Mouse (Mus musculus) kidney, postnatal 0 days (tissue): ENCODE measurements around the gene Szrd1. TPM values are rescaled to one million over a fixed set of nuclear protein-coding genes. Genes with fewer than 3 reads are reported as not detected.
A peak's percentile ranks its signal among the peaks of the same experiment; 100 is the strongest.

Experiments
- ATAC-seq: fragments of 200-750 bp; cut with Nextera tagmentation; replicated peaks from 2 replicates; pipeline ENCODE4 v1.8.0; 2017; ENCODE audit warnings: low read depth, moderate number of reproducible peaks, moderate TSS enrichment, moderate library complexity; ENCODE audit not compliant: low FRiP score
- DNase-seq: peaks from one replicate; pipeline ENCODE4 v3.0.0-alpha.2; 2016; ENCODE audit warnings: low spot score
- H3K27ac ChIP-seq: fragments of 300-500 bp; sonication (generic); 2 replicates; pipeline ENCODE4 v1.5.1; 2014; ENCODE audit warnings: mild to moderate bottlenecking
- H3K27me3 ChIP-seq: fragments of 300-500 bp; sonication (generic); 2 replicates; pipeline ENCODE4 v1.6.1; 2014; ENCODE audit warnings: low read length, mixed read lengths; ENCODE audit not compliant: insufficient read depth
- H3K36me3 ChIP-seq: fragments of 300-500 bp; sonication (generic); 2 replicates; pipeline ENCODE4 v1.6.1; 2014; ENCODE audit warnings: low read length, mixed read lengths; ENCODE audit not compliant: insufficient read depth
- H3K4me1 ChIP-seq: fragments of 300-500 bp; sonication (generic); replicated peaks from 2 replicates; pipeline ENCODE4 v1.6.1; 2014; ENCODE audit warnings: antibody characterized with exemption, low read length, mixed read lengths; ENCODE audit not compliant: insufficient read depth
- H3K4me2 ChIP-seq: fragments of 300-500 bp; sonication (generic); 2 replicates; pipeline ENCODE4 v1.6.1; 2014; ENCODE audit warnings: mild to moderate bottlenecking, low read length, moderate library complexity, mixed read lengths
- H3K4me3 ChIP-seq: fragments of 300-500 bp; sonication (generic); replicated peaks from 2 replicates; pipeline ENCODE4 v1.5.1; 2014; ENCODE audit warnings: low read depth, low read length
- H3K9ac ChIP-seq: fragments of 300-500 bp; sonication (generic); 2 replicates; pipeline ENCODE4 v1.6.1; 2014; ENCODE audit warnings: low read depth, low read length
- H3K9me3 ChIP-seq: fragments of 300-500 bp; sonication (generic); replicated peaks from 2 replicates; pipeline ENCODE4 v1.6.1; 2016; ENCODE audit warnings: low read length, inconsistent platforms, mixed read lengths
- CTCF ChIP-seq: IDR thresholded peaks from 2 replicates; pipeline ENCODE4 v1.5.1; 2016; ENCODE audit warnings: antibody characterized with exemption, low read depth, mild to moderate bottlenecking, moderate library complexity
- WGBS: fragments of 180-500 bp; shearing (Covaris S2); extraction: QIAGEN DNeasy Blood & Tissue Kit; methylation state at CpG from one replicate; pipeline ENCODE4 v1.1.7; 2014; 5-methylcytosine and 5-hydroxymethylcytosine counted together
- polyA plus RNA-seq: library from polyadenylated mRNA; unstranded; fragments of >200 nt; fragmentation: Nextera tagmentation; extraction: Ambion mirVana; gene quantifications from 2 replicates; pipeline ENCODE4 v1.2.1, GENCODE M21; 2015

Gene Szrd1
- polyA plus RNA-seq = 38.0 and 40.4 TPM in 2 replicates

GRCm38 (mm10) chr4:141139116-141139970 lies at the start of gene Szrd1:
TSS of gene Szrd1 (minus strand) at chr4:141139775.
- Histone ChIP-seq H3K4me3 (peak within 1 kb of the TSS; percentile 94), H3K4me1 (peaks cover 24% of the 10 kb centered on the region), H3K4me2 (peak within 1 kb of the TSS; percentile 84), H3K27ac (peak within 1 kb of the TSS; percentile 97), H3K27me3 (no peaks in the 10 kb centered on the region), H3K36me3 (no peaks in the 10 kb centered on the region), H3K9ac (peak within 1 kb of the TSS; percentile 88), H3K9me3 (no peaks in the 10 kb centered on the region)
- 0% methylated on average over 63 of the region's 63 CpGs for WGBS
- DNase-seq = peak; percentile 99
- ATAC-seq = peak; percentile 92
- no peak for TF ChIP-seq CTCF

GRCm38 (mm10) chr4:141186923-141187836 lies 47.6 kb upstream of the Szrd1 start:
- peaks cover 8% of the 10 kb centered on the region for H3K4me1 ChIP-seq
- no peak overlapping the region for H3K9ac ChIP-seq
- no peak for DNase-seq
- no peak overlapping the region for H3K4me3 ChIP-seq
- no peaks in the 10 kb centered on the region for H3K27me3 ChIP-seq
- no peak overlapping the region for H3K27ac ChIP-seq
- no peak overlapping the region for H3K4me2 ChIP-seq
- no peak for TF ChIP-seq CTCF
- 52% methylated on average over 9 of the region's 9 CpGs for WGBS
- no peaks in the 10 kb centered on the region for H3K9me3 ChIP-seq
- H3K36me3 ChIP-seq = peaks cover 6% of the 10 kb centered on the region; the same call in 1 of the 2 replicates
- no peak for ATAC-seq

DNA sequence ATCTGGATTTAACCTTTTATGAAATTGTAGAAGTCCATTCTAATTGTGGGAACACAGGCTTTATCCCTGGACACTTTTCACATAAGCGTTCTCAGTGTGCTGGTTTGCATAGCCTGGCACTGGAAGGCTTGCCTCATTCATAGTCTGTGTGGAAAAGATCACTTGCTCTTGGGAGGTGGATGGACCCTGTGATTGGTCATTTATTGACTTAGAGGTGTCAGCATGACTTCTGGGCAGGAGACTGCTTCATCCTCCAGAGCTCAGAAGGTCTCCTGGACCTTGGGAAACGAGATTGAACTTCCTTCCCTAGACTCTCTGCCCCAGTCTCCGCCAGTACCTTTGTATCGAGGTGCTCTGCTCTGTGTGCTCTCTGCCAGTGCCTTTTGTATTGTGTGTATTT lies 44.9 kb upstream of the Szrd1 start:
- no peak for ATAC-seq
- Histone ChIP-seq H3K36me3 (no peaks in the 10 kb centered on the region), H3K27me3 (no peaks in the 10 kb centered on the region), H3K27ac (no peak overlapping the region), H3K9ac (no peak overlapping the region), H3K4me1 (peaks cover 8% of the 10 kb centered on the region), H3K4me3 (no peak overlapping the region), H3K9me3 (no peaks in the 10 kb centered on the region), H3K4me2 (no peak overlapping the region)
- DNase-seq = no peak
- 91% methylated on average over 4 of the region's 4 CpGs for WGBS
- TF ChIP-seq CTCF = no peak

DNA sequence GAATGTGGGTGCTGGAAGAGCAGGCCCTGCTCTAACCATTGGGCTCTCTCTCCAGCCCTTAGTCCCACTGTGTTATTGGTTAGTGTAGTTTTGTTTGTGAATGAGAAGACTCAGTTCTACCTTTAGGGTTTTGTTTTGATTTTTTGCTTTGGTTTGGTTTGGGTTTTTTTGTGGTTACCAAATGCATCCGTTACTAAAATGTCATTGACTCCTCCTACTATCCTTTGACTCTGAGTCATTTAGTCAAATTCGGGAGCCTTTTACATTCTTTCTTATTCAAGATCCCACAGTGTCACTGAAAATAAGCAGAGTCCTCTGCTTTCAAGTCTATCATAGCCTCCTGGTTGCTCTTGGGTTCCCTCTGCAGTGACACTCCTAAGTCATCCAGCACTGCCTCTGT lies 44.4 kb upstream of the Szrd1 start:
- H3K9me3 ChIP-seq = no peaks in the 10 kb centered on the region
- H3K9ac ChIP-seq = no peak overlapping the region
- H3K4me2 ChIP-seq = no peak overlapping the region
- H3K36me3 ChIP-seq = no peaks in the 10 kb centered on the region
- H3K4me1 ChIP-seq = peaks cover 8% of the 10 kb centered on the region
- no peaks in the 10 kb centered on the region for H3K27me3 ChIP-seq
- no peak overlapping the region for H3K27ac ChIP-seq
- no peak for TF ChIP-seq CTCF
- no peak overlapping the region for H3K4me3 ChIP-seq
- ATAC-seq (no peak), DNase-seq (no peak)
- WGBS = 85% methylated on average over 2 of the region's 2 CpGs

GRCm38 (mm10) chr4:141181981-141182380 lies 42.4 kb upstream of the Szrd1 start:
- DNase-seq = no peak
- Histone ChIP-seq H3K4me1 (peaks cover 8% of the 10 kb centered on the region), H3K9ac (no peak overlapping the region), H3K36me3 (0 out of 2 replicates have a peak, but pooled peaks cover 8% of the 10 kb centered on the region), H3K4me3 (no peak overlapping the region), H3K27me3 (no peaks in the 10 kb centered on the region), H3K9me3 (no peaks in the 10 kb centered on the region), H3K4me2 (no peak overlapping the region), H3K27ac (no peak overlapping the region)
- no peak for ATAC-seq
- TF ChIP-seq CTCF = no peak
- WGBS = 94% methylated on average over 6 of the region's 6 CpGs

DNA sequence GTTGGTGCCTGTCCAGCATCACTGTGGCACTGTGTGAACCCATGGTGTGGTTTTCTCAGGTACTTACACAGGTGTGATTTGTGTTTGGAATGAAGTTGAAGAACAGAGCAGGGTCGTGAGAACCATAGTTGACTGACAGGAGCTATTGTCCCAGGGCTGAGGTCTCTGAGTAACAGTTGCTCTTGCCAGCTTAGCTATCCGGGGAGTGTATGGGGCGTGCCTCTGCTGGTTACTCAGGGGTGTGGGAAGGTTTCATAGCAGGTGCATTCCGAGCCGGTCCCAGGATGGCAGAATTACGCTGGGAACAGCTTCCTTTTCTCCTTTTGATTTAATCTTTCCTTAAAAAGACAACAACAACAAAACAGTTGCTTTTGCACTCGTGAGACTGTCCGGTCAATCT lies 41.3 kb upstream of the Szrd1 start:
- no peak overlapping the region for H3K9ac ChIP-seq
- no peaks in the 10 kb centered on the region for H3K27me3 ChIP-seq
- H3K9me3 ChIP-seq = no peaks in the 10 kb centered on the region
- no peak overlapping the region for H3K4me3 ChIP-seq
- no peaks in the 10 kb centered on the region for H3K4me1 ChIP-seq
- TF ChIP-seq CTCF = no peak
- H3K27ac ChIP-seq = no peak overlapping the region
- WGBS = 88% methylated on average over 8 of the region's 8 CpGs
- H3K4me2 ChIP-seq = no peak overlapping the region
- ATAC-seq = no peak
- 0 out of 2 replicates have a peak, but pooled peaks cover 10% of the 10 kb centered on the region for H3K36me3 ChIP-seq
- no peak for DNase-seq
